Mouse (Mus musculus): ENCODE measurements around the gene Plekha5.
"Not testable (repeated sequence)": the region's sequence is repeated elsewhere in the genome, so short reads cannot be mapped to it uniquely, and the experiment has no call there.

The Plekha5 gene

GRCm38 (mm10) chr6:140533606-140534005 is 109.8 kb downstream of the Plekha5 start:
- DNase-seq, result no peak

- no peak for DNase-seq
Observed at GRCm38 (mm10) chr6:140535504-140535903, 111.7 kb downstream of the Plekha5 start.

GRCm38 (mm10) chr6:140541919-140542318 is 118.1 kb downstream of the Plekha5 start:
- no peak for DNase-seq

GRCm38 (mm10) chr6:140543005-140543794 is 119.3 kb downstream of the Plekha5 start:
- no peak for DNase-seq

- DNase-seq, result no peak
Observed at GRCm38 (mm10) chr6:140546095-140546494, 122.2 kb downstream of the Plekha5 start.

- DNase-seq, result no peak
Observed at GRCm38 (mm10) chr6:140546648-140547201, 122.9 kb downstream of the Plekha5 start.

GRCm38 (mm10) chr6:140547203-140547944 is 123.5 kb downstream of the Plekha5 start:
- DNase-seq, result no peak

GRCm38 (mm10) chr6:140548082-140548769 is 124.4 kb downstream of the Plekha5 start:
- DNase-seq, result no peak

- DNase-seq, result no peak
Observed at GRCm38 (mm10) chr6:140550741-140551140, 126.9 kb downstream of the Plekha5 start.

- DNase-seq, result no peak
Observed at GRCm38 (mm10) chr6:140554261-140554660, 130.4 kb downstream of the Plekha5 start.

- DNase-seq, result no peak
Observed at GRCm38 (mm10) chr6:140559411-140559810, 135.6 kb downstream of the Plekha5 start.

- DNase-seq, result no peak
Observed at GRCm38 (mm10) chr6:140561151-140561916, 137.5 kb downstream of the Plekha5 start.

- no peak for DNase-seq
Observed at GRCm38 (mm10) chr6:140561917-140562590, 138.2 kb downstream of the Plekha5 start.

- DNase-seq, result no peak
Observed at GRCm38 (mm10) chr6:140567199-140567598, 143.3 kb downstream of the Plekha5 start.

GRCm38 (mm10) chr6:140567897-140568296 is 144.0 kb downstream of the Plekha5 start:
- DNase-seq, result no peak

GRCm38 (mm10) chr6:140570152-140570551 is 146.3 kb downstream of the Plekha5 start:
- DNase-seq, result no peak

- no peak for DNase-seq
Observed at GRCm38 (mm10) chr6:140574943-140575342, 151.1 kb downstream of the Plekha5 start.

GRCm38 (mm10) chr6:140576133-140576532 is 152.3 kb downstream of the Plekha5 start:
- DNase-seq, result no peak

- no peak for DNase-seq
Observed at GRCm38 (mm10) chr6:140576961-140577821, 153.3 kb downstream of the Plekha5 start.

GRCm38 (mm10) chr6:140577822-140578170 is 153.9 kb downstream of the Plekha5 start:
- no peak for DNase-seq

GRCm38 (mm10) chr6:140578985-140579384 is 155.1 kb downstream of the Plekha5 start:
- not testable (repeated sequence) for DNase-seq
